Mouse (Mus musculus) midbrain, embryonic 16.5 days (tissue): ENCODE measurements around the gene Lpp. TPM values are rescaled to one million over a fixed set of nuclear protein-coding genes. Genes with fewer than 3 reads are reported as not detected.

ENCODE experiments used
- ATAC-seq: fragments of 200-750 bp; cut with Nextera tagmentation; 2 replicates; pipeline ENCODE4 v1.8.0; 2017; ENCODE audit warnings: moderate TSS enrichment
- H3K27ac ChIP-seq: fragments of 300-500 bp; sonication (generic); 2 replicates; pipeline ENCODE4 v1.5.1; 2014; ENCODE audit warnings: mild to moderate bottlenecking, low read length, mixed read lengths
- H3K27me3 ChIP-seq: fragments of 300-500 bp; sonication (generic); 2 replicates; pipeline ENCODE4 v1.6.1; 2014; ENCODE audit warnings: low read depth, low read length, mixed read lengths; ENCODE audit not compliant: control insufficient read depth, insufficient read depth
- H3K36me3 ChIP-seq: fragments of 300-500 bp; sonication (generic); 2 replicates; pipeline ENCODE4 v1.6.1; 2014; ENCODE audit warnings: mild to moderate bottlenecking, low read length, moderate library complexity, mixed read lengths; ENCODE audit not compliant: control insufficient read depth, insufficient read depth
- H3K4me1 ChIP-seq: fragments of 300-500 bp; sonication (generic); 2 replicates; pipeline ENCODE4 v1.6.1; 2014; ENCODE audit warnings: mild to moderate bottlenecking, low read length, mixed read lengths; ENCODE audit not compliant: control insufficient read depth, insufficient read depth
- H3K4me2 ChIP-seq: fragments of 300-500 bp; sonication (generic); 2 replicates; pipeline ENCODE4 v1.6.1; 2014; ENCODE audit warnings: mild to moderate bottlenecking, low read length, mixed read lengths
- H3K4me3 ChIP-seq: fragments of 300-500 bp; sonication (generic); 2 replicates; pipeline ENCODE4 v1.5.1; 2014; ENCODE audit warnings: low read depth, mild to moderate bottlenecking, low read length, moderate library complexity, mixed read lengths
- H3K9ac ChIP-seq: fragments of 300-500 bp; sonication (generic); 2 replicates; pipeline ENCODE4 v1.6.1; 2014; ENCODE audit warnings: low read depth, low read length, mixed read lengths
- H3K9me3 ChIP-seq: fragments of 300-500 bp; sonication (generic); replicated peaks from 2 replicates; pipeline ENCODE4 v1.6.1; 2014; ENCODE audit warnings: mild to moderate bottlenecking, low read length, mixed read lengths; ENCODE audit not compliant: control insufficient read depth, poor library complexity, severe bottlenecking
- WGBS: fragments of 180-500 bp; shearing (Covaris S2); extraction: QIAGEN DNeasy Blood & Tissue Kit; methylation state at CpG from one replicate; pipeline ENCODE4 v1.1.7; 2014; 5-methylcytosine and 5-hydroxymethylcytosine counted together
- polyA plus RNA-seq: library from polyadenylated mRNA; unstranded; fragments of >200 nt; fragmentation: Nextera tagmentation; extraction: Ambion mirVana; gene quantifications from 2 replicates; pipeline ENCODE4 v1.2.1, GENCODE M21; 2015

The Lpp gene
- polyA plus RNA-seq, 1 experiment from 2014 or later: 10.7 TPM

GRCm38 (mm10) chr16:24435115-24435553, 41.8 kb downstream of the Lpp start:
- Histone ChIP-seq H3K27ac (no peak overlapping the region), H3K9me3 (no peaks in the 10 kb centered on the region), H3K9ac (no peak overlapping the region), H3K27me3 (no peaks in the 10 kb centered on the region), H3K36me3 (no peaks in the 10 kb centered on the region), H3K4me2 (no peak overlapping the region), H3K4me3 (no peak overlapping the region), H3K4me1 (peaks cover 10% of the 10 kb centered on the region; the same call in 1 of the 2 replicates)
- ATAC-seq: no peak
- 54% methylated on average over 6 of the region's 6 CpGs for WGBS

GRCm38 (mm10) chr16:24438438-24438837, 45.1 kb downstream of the Lpp start:
- H3K4me1 ChIP-seq: peaks cover 13% of the 10 kb centered on the region; the same call in 1 of the 2 replicates
- H3K36me3 ChIP-seq: no peaks in the 10 kb centered on the region
- no peaks in the 10 kb centered on the region for H3K27me3 ChIP-seq
- no peak overlapping the region for H3K27ac ChIP-seq
- ATAC-seq: no peak
- H3K4me3 ChIP-seq: no peak overlapping the region
- H3K9ac ChIP-seq: no peak overlapping the region
- 94% methylated on average over 4 of the region's 4 CpGs for WGBS
- no peaks in the 10 kb centered on the region for H3K9me3 ChIP-seq
- H3K4me2 ChIP-seq: no peak overlapping the region

GRCm38 (mm10) chr16:24441338-24441737, 48.0 kb downstream of the Lpp start:
- no peaks in the 10 kb centered on the region for H3K27me3 ChIP-seq
- no peaks in the 10 kb centered on the region for H3K36me3 ChIP-seq
- H3K9ac ChIP-seq: no peak overlapping the region
- no peak overlapping the region for H3K4me2 ChIP-seq
- no peaks in the 10 kb centered on the region for H3K9me3 ChIP-seq
- ATAC-seq: peak; percentile 47; the same call in 1 of the 2 replicates
- WGBS: 14% methylated on average over 1 of the region's 1 CpGs
- no peak overlapping the region for H3K4me3 ChIP-seq
- no peak overlapping the region for H3K27ac ChIP-seq
- H3K4me1 ChIP-seq: peaks cover 3% of the 10 kb centered on the region; the same call in 1 of the 2 replicates

- 65% methylated on average over 5 of the region's 5 CpGs for WGBS
- no peak overlapping the region for H3K4me2 ChIP-seq
- H3K9ac ChIP-seq: no peak overlapping the region
- no peak overlapping the region for H3K27ac ChIP-seq
- peaks cover 3% of the 10 kb centered on the region; the same call in 1 of the 2 replicates for H3K4me1 ChIP-seq
- no peak for ATAC-seq
- no peak overlapping the region for H3K4me3 ChIP-seq
- H3K9me3 ChIP-seq: no peaks in the 10 kb centered on the region
- no peaks in the 10 kb centered on the region for H3K27me3 ChIP-seq
- H3K36me3 ChIP-seq: no peaks in the 10 kb centered on the region
Measured at GRCm38 (mm10) chr16:24442500-24443122, 49.3 kb downstream of the Lpp start.

- Histone ChIP-seq H3K9ac (no peak overlapping the region), H3K4me3 (no peak overlapping the region), H3K36me3 (no peaks in the 10 kb centered on the region), H3K4me2 (no peak overlapping the region), H3K4me1 (peaks cover 3% of the 10 kb centered on the region; the same call in 1 of the 2 replicates), H3K9me3 (no peaks in the 10 kb centered on the region), H3K27me3 (no peaks in the 10 kb centered on the region), H3K27ac (no peak overlapping the region)
- ATAC-seq: no peak
- 37% methylated on average over 7 of the region's 7 CpGs for WGBS
Measured at GRCm38 (mm10) chr16:24443123-24443515, 49.8 kb downstream of the Lpp start.

GRCm38 (mm10) chr16:24443555-24443954, 50.2 kb downstream of the Lpp start:
- Histone ChIP-seq H3K4me1 (peaks cover 3% of the 10 kb centered on the region; the same call in 1 of the 2 replicates), H3K4me3 (no peak overlapping the region), H3K9ac (no peak overlapping the region), H3K36me3 (no peaks in the 10 kb centered on the region), H3K27ac (no peak overlapping the region), H3K9me3 (no peaks in the 10 kb centered on the region), H3K4me2 (no peak overlapping the region), H3K27me3 (no peaks in the 10 kb centered on the region)
- no peak for ATAC-seq
- 48% methylated on average over 5 of the region's 5 CpGs for WGBS

GRCm38 (mm10) chr16:24444818-24445217, 51.5 kb downstream of the Lpp start:
- no peak overlapping the region for H3K27ac ChIP-seq
- 87% methylated on average over 4 of the region's 4 CpGs for WGBS
- H3K4me2 ChIP-seq: no peak overlapping the region
- no peak for ATAC-seq
- no peak overlapping the region for H3K9ac ChIP-seq
- H3K36me3 ChIP-seq: no peaks in the 10 kb centered on the region
- H3K4me1 ChIP-seq: peaks cover 6% of the 10 kb centered on the region; the same call in 1 of the 2 replicates
- H3K4me3 ChIP-seq: no peak overlapping the region
- H3K9me3 ChIP-seq: no peaks in the 10 kb centered on the region
- no peaks in the 10 kb centered on the region for H3K27me3 ChIP-seq

GRCm38 (mm10) chr16:24445473-24445872, 52.2 kb downstream of the Lpp start:
- no peak overlapping the region for H3K4me3 ChIP-seq
- no peak overlapping the region for H3K9ac ChIP-seq
- H3K27ac ChIP-seq: no peak overlapping the region
- peaks cover 6% of the 10 kb centered on the region; the same call in 1 of the 2 replicates for H3K4me1 ChIP-seq
- H3K36me3 ChIP-seq: no peaks in the 10 kb centered on the region
- H3K4me2 ChIP-seq: no peak overlapping the region
- 56% methylated on average over 3 of the region's 3 CpGs for WGBS
- no peak for ATAC-seq
- H3K27me3 ChIP-seq: no peaks in the 10 kb centered on the region
- H3K9me3 ChIP-seq: no peaks in the 10 kb centered on the region

GRCm38 (mm10) chr16:24446449-24446848, 53.1 kb downstream of the Lpp start:
- 89% methylated on average over 1 of the region's 1 CpGs for WGBS
- Histone ChIP-seq H3K4me2 (no peak overlapping the region), H3K4me1 (peaks cover 6% of the 10 kb centered on the region; the same call in 1 of the 2 replicates), H3K27ac (no peak overlapping the region), H3K36me3 (no peaks in the 10 kb centered on the region), H3K9ac (no peak overlapping the region), H3K27me3 (no peaks in the 10 kb centered on the region), H3K9me3 (no peaks in the 10 kb centered on the region), H3K4me3 (no peak overlapping the region)
- no peak for ATAC-seq
